Mouse (Mus musculus): ENCODE results near the gene Klri2.
"Not testable (repeated sequence)": the region's sequence is repeated elsewhere in the genome, so short reads cannot be mapped to it uniquely, and the experiment has no call there.

The Klri2 gene

DNA sequence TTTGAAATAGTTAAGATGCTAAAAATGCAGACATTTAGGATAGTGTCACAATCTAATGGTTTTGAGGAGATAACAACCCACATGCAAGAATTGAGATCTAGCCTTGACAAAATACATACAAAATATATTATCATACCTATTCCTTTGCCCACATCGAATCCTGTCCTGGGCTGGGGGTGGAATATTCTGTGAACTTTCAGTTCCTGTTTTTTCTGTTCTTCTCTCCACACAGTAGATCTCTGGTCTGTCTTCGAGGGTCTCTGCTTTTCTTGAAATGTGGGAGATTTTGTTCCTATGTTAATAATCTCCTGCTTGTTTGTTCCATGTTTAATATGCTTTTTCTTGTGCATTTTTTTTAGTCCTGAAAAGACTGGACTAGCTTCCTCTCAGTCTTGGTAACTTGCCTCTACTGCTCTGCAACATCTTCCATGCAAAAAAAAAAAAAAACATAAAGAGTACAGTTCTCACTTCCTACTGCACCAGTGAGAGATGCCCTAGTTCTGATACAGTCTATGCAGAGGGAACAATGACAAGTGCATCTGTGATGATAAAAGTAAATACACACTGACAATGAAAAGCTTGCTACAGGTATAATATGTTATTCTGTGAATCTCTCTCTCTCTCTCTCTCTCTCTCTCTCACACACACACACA is at the start of gene Klri2:
Klri2 (minus strand) TSS at position 416 of the 653 bp plus-strand sequence.
- DNase-seq (ENCODE audit: low read depth, low spot score) = no peak

DNA sequence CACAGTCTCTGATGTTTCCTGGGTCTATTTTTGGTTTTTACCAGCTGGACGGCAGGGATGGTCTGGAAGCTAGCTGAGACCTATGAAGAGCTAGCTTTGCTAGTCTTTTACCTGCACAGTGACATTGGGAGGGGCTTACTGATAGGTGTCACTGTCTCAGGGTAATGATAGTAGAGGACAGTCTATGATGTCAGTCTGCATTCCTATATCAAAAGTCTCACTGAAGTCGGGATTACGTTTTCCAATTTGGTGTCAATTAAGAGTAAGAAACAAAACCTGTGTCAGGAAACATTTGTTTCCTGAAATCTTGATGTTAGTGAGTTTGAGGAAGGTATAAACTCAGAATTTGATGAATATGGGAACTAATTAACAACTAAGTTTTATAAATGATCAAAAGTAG is 43.9 kb upstream of the Klri2 start, which contains the start of gene Gm156:
Gm156 (minus strand) TSS at position 101 of the 400 bp plus-strand sequence.
- DNase-seq (ENCODE audit: low read depth, low spot score) = not testable (repeated sequence)

DNA sequence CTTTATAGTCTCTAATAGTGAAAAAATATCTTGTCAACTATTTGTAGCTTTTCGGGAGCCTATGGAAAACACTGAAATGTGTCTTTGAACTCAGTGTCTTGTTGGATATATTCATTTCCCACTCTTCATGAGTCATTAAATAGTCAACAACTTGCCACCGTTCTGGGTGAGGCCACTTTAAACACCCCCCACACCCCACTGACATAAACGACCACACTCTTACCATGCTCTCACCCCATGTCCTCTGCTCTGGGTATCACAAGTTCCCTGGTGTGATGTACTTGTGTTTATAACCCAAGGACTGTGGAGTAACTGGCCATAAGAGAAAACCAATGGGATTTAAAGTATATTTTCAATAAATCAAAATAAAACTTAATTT is 7.4 kb upstream of the Klri2 start:
- DNase-seq (ENCODE audit: low read depth, low spot score) = no peak

DNA sequence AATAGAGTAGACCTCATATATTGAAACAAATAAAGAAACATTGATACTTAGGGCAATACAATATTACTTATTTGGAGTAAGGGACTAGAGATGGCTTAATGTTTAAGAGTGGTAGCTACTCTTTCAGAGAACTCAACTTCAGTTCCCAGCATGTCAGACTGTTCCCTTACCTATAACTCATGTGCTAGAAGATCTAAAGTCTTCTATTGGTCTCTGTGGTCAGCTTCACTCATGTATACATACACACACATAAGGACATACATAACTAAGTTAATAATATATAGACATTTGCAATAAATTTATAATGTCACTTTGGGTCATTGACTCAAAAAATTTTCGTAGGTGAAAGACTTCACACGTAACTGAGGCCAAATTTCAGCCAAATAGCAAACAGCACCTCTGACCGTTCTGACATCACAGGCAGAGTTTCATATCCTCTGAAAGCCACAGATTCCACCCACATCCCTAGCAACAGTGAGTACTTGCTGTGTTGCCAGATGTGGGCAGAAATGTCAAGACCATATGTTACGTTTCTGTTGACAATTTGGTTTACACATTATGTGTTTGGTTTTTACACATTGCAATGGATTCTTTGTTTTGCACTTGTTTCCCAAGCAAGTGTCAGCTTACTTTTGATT is 6.9 kb upstream of the Klri2 start:
- DNase-seq (ENCODE audit: low read depth, low spot score) = no peak

DNA sequence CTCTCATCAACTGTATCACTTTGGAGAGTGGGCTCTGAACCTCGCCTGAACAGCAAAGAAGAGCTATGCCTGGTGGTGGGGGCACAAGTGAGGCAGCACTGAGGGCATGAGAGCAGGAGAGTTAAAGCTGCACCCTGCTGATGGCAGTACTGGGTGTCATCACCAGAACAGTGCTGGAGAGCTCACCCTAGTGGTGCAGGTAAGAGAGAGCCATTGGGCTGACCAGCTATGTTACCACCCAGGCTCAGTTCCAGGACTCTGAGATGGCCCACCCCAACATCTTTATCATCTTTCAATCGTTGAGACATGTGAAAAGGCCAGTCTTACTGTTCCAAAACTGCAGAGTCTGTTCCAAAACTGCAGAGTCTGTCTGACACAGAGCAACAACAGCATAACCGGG is 5.9 kb upstream of the Klri2 start:
- DNase-seq (ENCODE audit: low read depth, low spot score) = no peak

DNA sequence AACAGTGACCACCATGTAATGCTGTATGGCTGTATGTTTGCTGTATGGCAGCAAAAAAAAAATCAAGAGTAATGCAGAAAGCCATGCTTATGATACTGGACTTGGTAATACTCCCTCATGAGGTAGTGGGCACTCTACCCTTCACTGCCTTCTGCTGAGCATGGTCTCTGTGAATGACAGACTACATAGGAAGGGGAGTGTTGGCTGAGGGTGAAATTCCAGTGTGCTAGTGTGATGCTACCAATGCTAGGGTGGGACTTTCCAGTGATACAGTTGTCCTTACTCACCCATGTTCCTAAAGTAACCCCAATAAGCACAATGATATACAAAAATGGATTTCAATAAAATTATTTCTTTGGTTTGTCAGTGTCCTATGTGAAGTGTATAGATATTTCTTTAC is 3.9 kb downstream of the Klri2 start:
- no peak for DNase-seq (ENCODE audit: low read depth, low spot score)

DNA sequence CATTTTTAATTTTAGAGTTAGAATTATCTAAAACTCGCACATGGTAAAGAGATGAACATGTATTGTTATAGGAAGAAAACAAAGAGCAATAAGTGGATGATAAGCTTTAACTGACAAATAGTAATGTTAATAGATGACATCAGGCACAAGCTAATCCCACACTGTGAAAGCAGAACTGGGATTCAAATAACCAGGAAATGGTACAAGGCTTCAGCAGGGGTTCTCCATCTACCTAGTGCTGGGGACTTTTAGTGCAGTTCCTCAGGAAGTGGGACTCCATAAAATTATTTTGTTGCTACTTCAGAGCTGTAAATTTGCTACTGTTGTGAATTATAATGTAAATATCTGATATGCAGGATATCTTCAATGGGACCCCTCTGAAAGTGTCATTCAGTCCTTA is 13.0 kb downstream of the Klri2 start:
- DNase-seq (ENCODE audit: low read depth, low spot score) = no peak

DNA sequence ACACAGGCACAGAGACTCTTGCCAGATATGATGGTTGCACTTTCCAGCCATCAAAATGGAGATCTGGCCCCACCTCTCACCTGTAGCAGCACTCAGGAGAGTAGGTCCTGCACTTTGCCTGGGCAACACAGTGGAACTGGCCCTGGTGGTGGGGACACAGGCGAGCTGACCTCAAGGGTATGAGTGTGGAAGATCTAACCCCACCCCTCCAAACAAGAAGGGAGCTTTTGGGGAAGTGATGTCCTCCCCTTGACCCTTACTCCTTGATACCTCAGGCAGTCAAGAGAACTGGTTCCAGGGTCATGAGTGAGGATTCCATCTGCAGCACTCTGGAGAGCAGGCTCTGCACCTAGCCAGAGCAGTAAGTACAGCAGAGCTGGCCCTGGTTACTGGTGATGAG is 18.9 kb downstream of the Klri2 start:
- DNase-seq (ENCODE audit: low read depth, low spot score) = no peak

DNA sequence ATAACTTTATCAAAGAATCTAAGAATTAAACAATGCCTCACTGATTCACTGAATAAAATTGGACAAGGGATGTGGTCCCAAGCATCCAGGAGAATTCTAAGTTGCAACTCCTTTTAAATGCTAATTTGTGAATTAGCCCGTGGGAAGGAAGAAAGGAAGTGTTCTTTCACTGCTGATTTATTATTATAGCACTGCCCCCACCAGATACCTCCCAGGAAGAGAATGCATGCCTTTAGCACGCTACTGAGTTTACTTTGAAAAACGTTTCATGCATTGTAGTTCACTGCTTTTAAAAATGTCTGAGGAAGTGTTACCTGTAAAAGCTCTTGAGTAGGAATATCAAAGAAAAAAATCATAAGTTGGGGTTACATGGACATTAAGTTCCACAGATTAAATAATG is 19.8 kb downstream of the Klri2 start:
- peak; percentile 3 for DNase-seq (ENCODE audit: low read depth, low spot score)

DNA sequence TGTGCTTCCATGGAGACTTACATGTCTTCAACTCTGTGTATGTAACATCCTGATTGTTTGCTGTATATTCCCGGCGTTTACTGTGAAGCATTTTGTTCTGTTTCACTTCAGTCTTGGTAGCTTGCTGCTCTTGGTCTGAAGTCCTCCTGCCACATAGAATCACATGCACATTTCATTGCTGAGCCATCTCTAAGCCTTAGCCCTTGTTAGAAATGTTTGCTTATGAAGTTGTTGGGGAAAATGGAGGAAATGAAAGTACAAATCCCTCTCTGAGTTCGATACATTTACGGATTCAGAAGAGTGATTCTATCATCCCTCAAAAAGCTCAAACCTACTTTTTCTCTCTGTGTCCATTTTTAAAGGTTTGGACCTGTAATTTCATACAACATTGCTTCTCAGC is 23.3 kb downstream of the Klri2 start, which contains the start of gene Klri1:
Klri1 (minus strand) TSS at position 101 of the 400 bp plus-strand sequence.
- DNase-seq (ENCODE audit: low read depth, low spot score) = no peak

DNA sequence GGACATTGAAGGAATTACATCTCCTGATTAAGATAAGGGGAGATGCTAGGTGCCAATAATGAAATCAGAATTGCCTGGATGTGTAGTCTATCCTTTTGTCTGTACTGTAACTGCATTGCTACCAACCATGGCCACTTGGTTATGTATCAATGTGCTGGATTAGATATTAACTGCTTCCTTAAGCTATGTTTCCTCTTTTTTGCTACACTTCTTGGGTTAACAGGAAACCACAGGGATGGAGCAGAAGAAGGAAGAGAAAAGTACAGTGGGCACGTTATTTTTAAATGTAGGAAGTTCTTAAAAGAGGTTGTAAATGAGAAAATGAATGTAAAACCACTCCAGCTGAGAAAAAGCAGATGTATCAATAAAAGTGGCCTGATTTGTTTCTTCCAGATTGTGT is 26.7 kb downstream of the Klri2 start:
- DNase-seq (ENCODE audit: low read depth, low spot score) = no peak

DNA sequence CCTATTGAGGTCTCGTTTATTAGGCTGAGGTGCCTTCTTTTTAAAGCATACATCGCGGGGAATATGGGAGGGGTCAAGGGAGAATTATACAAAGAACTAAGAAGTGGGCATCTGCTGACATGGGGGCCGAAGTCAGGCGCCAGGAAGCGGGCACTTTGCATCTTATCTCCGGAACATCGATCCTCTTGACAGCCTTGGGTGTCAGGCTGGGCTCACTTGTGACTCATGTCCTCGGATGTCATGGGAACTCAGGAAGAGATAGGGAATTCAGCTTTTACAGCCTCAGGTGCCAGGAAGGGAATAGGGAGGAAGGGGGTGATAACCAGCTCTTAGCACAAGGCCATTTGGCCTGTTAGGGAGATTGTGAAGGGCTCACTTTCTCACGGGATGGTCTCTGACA is 48.8 kb downstream of the Klri2 start:
- DNase-seq (ENCODE audit: low read depth, low spot score) = not testable (repeated sequence)

DNA sequence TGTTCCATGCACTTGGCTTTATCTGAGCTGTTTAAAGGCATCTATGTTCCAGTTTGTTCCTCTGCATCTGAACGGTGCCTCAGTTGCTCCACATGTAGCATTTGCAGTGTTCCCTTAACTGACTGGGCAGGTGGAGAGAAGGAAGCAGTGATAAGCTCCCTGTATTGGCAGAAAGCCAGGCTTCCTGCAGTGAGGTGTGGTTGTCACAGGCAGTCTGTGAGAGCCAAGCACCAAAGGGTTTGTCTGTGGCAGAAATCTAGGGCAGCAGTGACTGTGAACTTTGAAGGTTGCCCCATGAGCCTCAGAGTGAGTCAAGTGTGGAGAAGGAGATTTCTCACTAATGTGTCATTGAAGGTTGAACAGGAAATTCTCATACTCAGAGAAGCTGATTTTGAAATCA is 59.9 kb downstream of the Klri2 start:
- no peak for DNase-seq (ENCODE audit: low read depth, low spot score)

Measured in embryo, embryonic 11.5 days (tissue).